Mouse (Mus musculus): ENCODE measurements around the gene Spi1. TPM values are rescaled to one million over a fixed set of nuclear protein-coding genes. Genes with fewer than 3 reads are reported as not detected.

Gene Spi1
- total RNA-seq, 1 experiment from 2014 or later = 74.3 TPM

DNA sequence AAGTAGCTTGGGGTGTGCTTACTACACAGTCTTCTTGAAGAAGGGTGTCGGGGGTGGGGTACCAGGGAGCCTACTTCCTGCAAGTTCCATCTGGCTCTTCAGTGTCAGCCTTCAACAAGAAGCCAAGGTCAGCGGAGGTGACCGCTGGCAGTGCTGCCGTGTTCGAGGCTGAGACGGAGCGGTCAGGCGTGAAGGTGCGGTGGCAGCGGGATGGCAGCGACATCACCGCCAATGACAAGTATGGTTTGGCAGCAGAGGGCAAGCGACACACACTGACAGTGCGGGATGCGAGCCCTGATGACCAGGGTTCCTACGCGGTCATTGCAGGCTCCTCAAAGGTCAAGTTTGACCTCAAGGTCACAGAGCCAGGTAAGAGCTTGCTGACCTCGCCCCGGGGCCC is 36.9 kb downstream of the Spi1 start:
- ATAC-seq (replicated peaks; ENCODE audit: low read depth, poor library complexity, severe bottlenecking) = no peak

DNA sequence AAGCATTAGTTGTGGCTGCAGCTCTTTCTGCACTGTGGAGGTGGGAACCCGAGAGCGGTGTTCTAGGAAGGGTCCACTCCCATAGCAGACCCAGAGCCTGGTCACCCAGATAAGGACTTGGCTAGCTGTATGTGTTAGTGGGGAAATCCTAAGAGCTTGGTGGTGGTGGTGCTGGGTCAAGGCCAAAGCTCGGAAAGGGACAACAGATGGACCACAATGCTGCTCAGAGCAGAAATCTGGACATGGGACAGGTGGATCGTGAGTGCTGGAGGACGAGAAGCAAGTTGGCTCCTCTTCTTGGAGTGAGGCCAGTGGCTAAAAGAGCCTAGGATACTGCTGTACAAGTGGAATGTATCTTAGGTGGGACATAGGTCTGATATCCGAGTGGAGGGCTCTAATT is 37.4 kb downstream of the Spi1 start:
- no peak for ATAC-seq (replicated peaks; ENCODE audit: low read depth, poor library complexity, severe bottlenecking)

DNA sequence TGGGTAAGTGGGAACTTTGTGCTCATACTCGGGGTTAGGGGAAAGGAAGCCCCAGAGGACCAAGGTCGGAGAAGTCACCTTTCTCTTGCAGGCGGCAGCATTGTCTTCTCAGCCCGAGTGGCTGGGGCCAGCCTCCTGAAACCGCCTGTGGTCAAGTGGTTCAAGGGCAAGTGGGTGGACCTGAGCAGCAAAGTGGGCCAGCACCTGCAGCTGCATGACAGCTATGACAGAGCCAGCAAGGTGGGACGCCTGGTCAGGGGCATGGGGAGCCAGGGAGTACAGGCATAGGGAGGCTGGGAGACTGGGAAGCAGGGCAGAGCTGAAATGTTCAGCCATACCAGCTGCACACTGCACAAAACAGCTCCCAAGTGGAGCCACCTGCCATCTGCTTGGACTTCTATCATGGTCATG is 38.1 kb downstream of the Spi1 start:
- no peak for ATAC-seq (replicated peaks; ENCODE audit: low read depth, poor library complexity, severe bottlenecking)

DNA sequence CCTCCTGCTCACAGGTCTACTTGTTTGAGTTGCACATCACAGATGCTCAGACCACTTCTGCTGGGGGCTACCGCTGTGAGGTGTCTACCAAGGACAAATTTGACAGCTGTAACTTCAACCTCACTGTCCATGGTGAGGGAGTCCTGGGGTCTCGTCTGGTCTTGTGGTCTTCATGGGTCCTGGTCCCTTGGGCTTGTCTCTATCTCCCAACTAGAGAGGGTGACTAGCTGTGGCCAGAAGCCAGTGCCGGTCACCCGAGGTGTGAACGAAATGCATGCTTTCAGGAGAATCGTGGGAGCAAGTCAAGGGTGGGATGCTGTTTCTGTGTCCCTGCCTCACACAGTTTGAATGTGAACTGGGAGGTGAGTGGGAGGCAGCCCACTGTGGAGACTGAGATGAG is 38.8 kb downstream of the Spi1 start:
- ATAC-seq (replicated peaks; ENCODE audit: low read depth, poor library complexity, severe bottlenecking) = no peak

DNA sequence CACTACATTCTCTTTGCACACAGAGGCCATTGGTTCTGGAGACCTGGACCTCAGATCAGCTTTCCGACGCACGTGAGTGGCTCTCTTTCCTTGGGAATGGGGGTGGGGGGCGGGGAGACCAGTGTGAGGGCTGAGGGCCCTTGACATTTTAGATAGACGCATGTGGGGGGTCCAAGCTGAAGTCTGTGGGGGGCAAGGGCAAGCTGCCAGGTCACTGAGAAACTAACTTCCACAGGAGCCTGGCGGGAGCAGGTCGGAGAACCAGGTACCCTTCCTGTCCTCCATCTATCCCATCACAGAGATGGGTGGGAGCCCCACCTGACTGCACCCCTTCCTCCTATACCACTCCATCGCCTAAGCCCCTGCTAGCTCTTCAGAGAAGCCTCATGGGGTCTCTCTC is 39.3 kb downstream of the Spi1 start:
- ATAC-seq (replicated peaks; ENCODE audit: low read depth, poor library complexity, severe bottlenecking) = no peak

DNA sequence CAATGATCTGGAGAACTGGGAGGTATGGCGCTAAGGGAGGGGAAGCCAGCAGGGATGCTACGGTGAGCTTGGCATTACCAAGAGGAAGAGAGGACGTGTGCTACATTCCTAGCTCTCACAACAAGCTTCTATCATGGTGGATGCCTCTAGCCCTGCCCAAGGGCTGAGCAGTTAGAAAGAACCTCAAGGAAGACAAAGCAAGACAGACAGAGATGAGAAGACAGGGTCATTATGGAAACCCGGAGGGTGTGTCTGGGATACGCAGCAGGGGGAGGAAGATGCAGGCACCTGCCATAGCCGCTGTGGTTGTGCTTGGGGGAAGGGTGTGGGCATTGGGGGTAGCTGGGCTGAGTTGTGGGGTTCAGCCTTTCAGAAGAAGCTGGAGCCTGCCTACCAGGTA is 41.3 kb downstream of the Spi1 start:
- no peak for ATAC-seq (replicated peaks; ENCODE audit: low read depth, poor library complexity, severe bottlenecking)

DNA sequence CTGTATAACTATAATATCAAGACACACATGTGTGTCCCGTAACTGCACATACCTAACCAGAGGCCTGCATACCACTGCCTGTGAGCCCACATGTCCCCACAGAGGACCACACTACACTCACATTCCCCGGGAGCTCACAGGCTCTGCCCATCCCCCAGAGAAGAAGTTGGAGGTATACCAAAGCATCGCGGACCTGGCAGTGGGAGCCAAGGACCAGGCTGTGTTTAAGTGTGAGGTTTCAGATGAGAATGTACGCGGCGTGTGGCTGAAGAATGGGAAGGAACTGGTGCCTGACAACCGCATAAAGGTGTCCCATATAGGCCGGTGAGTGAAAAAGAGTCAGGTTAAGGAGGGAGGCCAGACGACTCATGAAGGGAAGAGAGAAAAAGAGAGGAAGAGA is 42.9 kb downstream of the Spi1 start:
- ATAC-seq (replicated peaks; ENCODE audit: low read depth, poor library complexity, severe bottlenecking) = no peak

DNA sequence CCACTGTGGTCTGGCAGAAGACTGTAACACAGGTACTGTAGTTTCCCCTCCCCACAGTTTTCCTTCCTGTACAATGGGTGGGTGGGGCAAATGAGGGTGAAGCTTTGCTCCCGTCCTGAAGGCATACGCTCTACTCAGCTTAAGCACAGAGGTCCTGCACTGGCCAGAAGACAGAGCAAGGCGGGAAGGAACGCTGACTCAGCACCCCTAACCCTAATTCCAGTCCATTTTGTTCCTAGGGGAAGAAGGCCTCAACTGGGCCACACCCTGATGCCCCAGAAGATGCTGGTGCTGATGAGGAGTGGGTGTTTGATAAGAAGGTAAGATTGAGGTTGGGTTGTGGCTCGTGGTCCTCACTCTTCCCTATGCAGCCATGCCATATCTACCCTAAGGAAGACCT is 46.6 kb downstream of the Spi1 start:
- no peak for ATAC-seq (replicated peaks; ENCODE audit: low read depth, poor library complexity, severe bottlenecking)

DNA sequence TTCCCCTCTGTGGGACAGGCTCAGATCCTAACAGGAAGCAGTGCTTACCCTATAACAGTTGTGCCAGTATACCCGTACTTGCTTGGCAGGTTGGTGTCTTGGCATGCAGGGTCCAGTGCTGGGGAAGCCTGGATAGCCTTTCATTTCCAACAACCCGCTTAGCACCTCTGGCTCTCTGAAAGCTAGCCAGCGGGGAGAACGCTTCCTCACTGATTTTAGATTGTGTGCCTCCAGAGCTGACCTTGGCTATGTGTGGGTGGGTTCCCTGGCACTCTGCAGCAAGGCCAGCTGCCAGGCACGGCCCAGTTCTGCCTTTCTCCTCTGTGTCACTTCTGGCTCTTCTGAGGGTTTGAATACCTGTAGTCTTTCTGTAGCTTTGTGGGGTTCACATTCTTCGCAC is 47.9 kb downstream of the Spi1 start:
- ATAC-seq (replicated peaks; ENCODE audit: low read depth, poor library complexity, severe bottlenecking) = no peak

DNA sequence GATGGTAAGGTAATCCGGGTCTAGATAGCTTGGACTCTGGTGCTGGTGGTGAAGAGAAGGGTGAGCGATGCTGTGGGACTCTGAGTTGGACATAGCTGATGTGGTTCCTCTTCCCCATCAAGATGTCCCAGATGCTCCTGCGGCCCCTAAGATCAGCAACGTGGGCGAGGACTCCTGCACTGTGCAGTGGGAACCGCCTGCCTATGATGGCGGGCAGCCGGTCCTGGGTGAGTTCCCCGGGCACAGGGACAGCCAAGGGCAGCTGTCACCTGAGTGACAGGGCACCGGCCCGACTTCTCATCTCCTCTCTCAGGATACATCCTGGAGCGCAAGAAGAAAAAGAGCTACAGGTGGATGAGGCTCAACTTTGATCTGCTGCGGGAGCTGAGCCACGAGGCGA is 49.1 kb downstream of the Spi1 start:
- no peak for ATAC-seq (replicated peaks; ENCODE audit: low read depth, poor library complexity, severe bottlenecking)

DNA sequence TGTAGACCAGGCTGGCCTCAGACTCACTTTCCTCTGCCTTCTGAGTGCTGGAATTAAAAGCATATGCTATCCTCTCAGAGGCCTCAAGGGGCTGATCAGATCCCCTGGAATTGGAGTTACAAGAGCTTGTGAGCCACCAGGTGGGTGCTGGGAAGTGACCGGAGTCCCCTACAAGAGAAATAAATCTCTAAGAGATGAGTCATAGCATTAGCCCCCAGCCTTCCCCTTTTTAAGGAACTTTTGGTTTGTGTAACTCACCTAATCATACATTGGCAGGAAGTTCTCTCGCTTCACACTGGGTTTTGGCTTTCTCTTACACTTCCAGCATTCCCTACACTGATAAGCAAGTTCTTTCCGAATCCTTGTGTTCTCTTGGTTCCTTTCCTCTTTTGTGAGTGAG is 49.8 kb downstream of the Spi1 start:
- peak; percentile 37 for ATAC-seq (replicated peaks; ENCODE audit: low read depth, poor library complexity, severe bottlenecking)

DNA sequence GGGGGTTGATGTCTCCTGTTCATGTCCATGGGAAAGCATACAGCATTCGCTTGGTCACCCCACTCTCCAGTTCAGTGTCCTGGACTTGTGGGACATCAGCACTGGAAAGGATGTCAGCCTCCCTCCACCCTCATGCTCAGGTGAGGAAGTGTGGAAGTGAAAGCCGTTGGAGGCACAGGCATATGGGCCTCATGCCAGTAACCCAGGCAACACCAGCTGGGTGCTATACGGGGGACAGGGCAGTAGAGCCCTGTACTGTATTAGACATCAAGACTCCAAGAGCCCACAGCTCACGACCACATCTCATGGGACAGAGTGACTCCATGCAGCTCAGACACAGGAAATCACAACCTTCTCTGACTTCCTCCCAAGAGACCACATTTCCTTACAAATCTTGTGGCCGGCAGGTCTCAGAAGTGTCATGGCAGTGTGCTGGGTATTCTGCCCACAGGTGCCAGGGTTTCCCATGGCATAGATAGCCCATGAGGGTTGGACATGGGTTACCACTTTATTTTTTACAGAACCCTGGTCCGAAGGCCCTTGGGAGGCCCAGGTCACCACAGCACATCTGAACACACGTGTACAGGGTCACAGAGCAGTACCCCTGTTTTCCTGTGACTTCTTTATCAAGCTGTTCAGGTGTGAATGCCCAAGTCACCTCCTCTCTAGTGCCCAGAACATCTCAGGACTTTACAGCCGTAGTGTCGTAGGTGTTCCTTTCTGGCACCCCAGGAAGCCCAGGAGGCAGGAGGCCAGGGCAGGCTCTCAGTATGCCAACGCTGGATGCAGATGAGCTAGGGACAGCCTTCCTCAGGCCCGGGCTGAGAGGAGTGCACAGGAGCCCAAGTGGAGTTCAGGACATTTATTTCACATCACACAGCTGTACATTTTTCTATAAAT is 54.6 kb downstream of the Spi1 start:
- peak; percentile 48 for ATAC-seq (replicated peaks; ENCODE audit: low read depth, poor library complexity, severe bottlenecking)

DNA sequence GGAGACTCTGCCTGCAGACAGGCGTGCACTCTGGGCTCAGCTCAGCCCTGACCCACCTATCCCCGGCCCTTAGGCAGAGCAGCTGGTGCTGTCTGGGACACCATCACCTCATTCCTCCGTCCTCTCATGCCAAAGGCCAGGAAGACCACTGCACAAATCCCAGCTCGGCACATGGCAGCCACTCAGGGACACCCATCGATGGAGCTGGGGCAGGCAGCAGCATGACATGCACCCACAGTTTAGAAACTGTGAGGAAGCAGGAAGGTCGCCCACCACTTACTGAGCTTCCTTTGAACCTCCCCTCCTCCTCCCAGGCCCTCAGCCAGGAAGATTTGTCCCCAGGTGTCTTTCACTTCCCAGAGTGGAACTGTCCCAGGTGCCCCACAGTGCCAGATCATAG is 55.3 kb downstream of the Spi1 start:
- ATAC-seq (replicated peaks; ENCODE audit: low read depth, poor library complexity, severe bottlenecking) = no peak

DNA sequence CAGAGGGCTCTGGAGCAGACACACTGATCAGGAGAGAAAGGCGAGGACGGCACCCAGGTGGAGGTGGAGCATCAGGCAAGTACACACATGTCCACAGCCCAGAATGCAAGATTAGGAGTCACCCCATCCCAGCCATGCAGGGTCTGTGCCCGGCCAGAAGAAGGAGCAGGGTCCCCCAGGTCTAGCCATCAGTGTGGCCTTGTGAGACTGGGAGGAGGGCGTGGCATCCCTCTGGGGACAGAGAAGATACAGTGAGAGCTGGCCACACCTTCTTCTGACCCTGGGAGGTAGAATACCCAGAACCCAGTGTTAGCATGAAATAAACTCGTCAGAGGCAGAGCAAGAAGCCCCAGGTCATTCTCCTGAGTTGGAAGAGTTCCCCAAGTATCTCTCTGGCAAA is 57.1 kb downstream of the Spi1 start:
- ATAC-seq (replicated peaks; ENCODE audit: low read depth, poor library complexity, severe bottlenecking) = no peak

DNA sequence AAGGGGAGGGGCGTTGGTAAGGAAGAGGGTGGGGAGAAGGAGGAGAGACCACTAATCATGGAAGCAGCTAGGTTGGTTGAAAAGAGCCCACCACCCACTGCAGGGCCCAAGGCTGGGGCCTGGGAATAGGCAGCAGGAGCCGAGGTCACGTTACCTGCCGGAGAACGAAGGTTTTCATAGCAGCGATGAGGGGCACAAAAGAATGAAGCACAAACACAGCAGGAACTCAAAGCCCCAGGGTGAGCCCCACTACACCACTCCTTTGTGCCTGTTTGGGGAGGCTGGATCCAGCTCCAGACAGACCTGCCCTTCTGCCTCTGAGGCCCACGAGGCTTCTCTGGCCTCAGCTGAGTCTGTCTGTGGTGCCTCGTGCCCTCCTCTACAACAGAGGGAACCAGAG is 57.6 kb downstream of the Spi1 start:
- no peak for ATAC-seq (replicated peaks; ENCODE audit: low read depth, poor library complexity, severe bottlenecking)

DNA sequence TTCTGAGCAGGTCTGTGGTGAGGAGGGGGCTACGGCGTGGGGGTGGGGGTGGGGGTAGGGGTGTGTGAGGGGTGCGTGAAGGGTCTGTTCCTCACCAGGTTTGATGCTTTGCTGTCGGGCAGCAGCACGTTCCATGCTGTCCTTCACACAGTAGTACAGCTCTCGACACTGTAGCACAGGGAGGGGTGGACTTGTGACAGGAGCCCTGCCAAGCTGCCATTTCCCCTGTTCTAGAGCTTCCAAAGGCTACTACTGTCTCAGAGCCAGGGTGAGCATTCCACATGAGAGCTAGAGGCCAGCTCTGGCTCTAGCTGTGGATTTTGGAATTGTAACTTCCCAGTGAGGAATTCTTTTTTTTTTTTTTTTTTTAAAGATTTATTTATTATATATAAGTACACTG is 60.7 kb downstream of the Spi1 start:
- no peak for ATAC-seq (replicated peaks; ENCODE audit: low read depth, poor library complexity, severe bottlenecking)

DNA sequence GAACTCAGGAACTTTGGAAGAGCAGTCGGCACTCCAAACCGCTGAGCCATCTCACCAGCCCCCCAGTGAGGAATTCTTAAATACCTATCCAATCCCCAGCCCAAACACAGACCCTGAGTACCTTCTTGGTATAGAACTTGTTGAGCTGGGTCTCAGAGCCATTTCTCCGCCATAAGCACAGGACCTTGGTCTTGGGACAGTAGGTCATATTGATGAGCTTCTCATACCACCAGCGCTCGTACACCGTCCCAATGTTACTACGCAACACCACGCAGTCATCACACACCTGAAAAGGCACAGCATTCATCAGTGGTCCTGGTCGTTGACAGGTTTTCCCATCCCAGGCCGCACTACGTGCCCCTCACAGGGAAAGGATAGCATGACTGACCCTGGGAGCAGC is 61.2 kb downstream of the Spi1 start:
- ATAC-seq (replicated peaks; ENCODE audit: low read depth, poor library complexity, severe bottlenecking) = no peak

DNA sequence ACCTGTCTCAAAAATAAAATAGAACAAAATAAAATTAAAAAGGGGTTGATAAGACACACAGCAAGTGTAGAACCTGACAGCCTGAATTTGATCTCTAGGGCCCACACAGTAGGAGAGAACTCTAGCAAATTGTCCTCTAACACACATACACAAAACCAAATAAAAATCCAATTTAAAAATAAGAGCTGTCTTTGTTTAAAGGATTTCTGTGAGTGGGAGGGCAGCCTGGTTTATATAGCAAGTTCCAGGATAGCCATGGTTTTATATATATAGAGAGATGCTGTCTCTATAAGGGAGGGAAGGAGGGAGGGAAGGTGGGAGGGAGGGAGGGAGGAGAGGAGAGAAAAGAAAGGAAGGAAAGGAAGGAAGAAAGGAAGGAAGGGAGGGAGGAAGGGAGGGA is 65.9 kb downstream of the Spi1 start:
- ATAC-seq (replicated peaks; ENCODE audit: low read depth, poor library complexity, severe bottlenecking) = no peak

DNA sequence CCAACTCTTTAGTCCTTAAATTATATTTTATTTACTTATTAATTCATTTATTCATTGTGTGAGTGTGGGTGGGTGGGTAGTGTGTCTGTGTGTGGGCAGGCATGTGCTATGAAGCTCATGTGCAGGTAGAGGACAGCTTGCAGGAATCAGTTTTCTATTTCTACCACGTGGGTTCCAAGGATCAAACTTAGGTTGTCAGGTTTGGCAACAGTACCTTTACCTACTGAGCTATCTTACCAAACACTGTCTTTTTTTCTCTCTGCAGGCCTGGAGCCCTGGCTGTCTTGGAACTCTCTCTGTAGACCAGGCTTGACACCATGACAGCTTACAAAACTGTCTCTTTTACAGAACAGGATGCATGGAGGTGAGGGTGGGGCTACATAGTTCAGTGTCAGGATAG is 69.1 kb downstream of the Spi1 start:
- no peak for ATAC-seq (replicated peaks; ENCODE audit: low read depth, poor library complexity, severe bottlenecking)

DNA sequence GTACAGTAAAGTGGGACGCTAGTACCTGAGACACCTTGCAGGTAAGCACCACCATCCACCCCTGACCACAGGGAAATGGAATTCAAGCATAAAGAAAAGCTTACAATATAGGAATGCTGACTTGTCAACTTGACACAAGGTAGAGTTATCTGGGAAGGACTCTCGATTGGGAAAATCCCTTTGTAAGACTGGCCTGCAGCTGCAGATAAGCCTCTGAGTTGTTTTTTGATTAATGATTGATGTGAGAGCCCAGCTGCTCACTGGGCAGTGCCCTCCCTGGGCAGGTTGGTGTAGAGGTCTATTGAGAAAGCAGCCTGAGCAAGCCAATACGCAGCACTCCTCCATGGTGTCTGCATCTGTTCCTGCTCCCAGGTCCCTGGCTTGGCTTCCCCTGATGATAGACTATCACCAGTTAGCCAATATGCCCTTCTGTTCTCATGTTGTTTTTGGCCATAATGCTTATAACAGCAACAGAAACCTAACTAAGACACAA is 70.7 kb downstream of the Spi1 start:
- no peak for ATAC-seq (replicated peaks; ENCODE audit: low read depth, poor library complexity, severe bottlenecking)

DNA sequence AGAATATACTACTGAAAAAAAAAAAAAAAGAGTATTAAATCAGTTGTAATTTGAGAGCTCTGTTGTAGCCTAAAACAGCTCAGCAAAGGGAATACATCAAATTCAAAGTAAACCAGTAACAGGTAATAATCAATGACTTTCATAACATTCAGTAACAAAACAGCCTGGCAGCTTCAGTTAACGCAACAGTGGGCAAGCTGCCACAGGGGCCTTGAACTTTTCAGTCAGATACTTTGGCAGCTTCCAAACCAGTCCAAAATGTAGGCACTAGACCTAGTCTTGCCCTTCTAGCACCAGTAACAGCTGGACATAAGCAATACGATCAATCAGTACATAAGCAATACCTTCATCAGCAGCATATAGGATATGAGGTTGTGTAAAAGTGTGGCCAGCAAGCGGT is 71.9 kb downstream of the Spi1 start:
- ATAC-seq (replicated peaks; ENCODE audit: low read depth, poor library complexity, severe bottlenecking) = no peak

All from common myeloid progenitor, adult 5-6 weeks (primary cell).